8 mouse cellular contexts compared by ENCODE assay signal in the genomic region with DNA sequence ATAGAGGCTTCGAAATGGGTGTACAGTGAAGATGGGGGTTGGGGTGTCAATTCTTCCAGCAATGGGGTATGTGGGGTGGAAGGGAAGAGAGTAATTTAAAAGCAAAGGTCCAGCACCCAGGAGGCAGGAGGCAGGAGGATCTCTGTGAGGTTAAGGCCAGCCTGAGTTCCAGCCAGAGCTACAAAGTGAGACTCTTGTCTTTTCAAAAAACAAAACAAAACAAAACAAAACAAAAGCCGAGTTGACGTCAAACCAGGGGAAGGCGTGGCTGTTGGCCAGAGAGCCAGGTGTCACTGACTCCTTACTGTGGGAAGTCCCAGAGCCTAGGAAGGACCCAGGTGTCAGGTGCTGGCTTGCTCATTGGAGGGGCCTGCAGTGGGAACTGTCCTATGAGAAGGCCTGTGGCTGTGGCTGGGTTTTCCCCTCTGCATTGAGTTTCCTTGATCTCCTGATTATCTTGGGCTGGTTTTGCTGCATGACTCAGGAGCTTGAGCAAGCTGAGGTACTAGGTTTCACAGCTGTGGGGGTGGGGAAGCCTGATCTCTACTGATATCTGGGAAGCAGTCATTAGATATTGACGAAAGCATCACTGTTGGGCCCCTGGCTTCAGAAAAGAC. TPM values are rescaled to one million over a fixed set of nuclear protein-coding genes. Genes with fewer than 3 reads are reported as not detected.
DNase-seq lines count a peak whose midpoint lies in the region; ATAC-seq and TF ChIP-seq lines count a peak whose summit lies in the region.

No protein-coding gene starts in this region.

- no peak for TF ChIP-seq CTCF in cerebellum, adult 2 months (IDR thresholded peaks at IDR 0.05; ENCODE audit: borderline replicate concordance, insufficient read depth, low read depth, low read length)

- H3K36me3 ChIP-seq in heart, embryonic 12.5 days = no peaks in the 10 kb centered on the region
- no peaks in the 10 kb centered on the region for H3K36me3 ChIP-seq in limb, embryonic 14.5 days (ENCODE audit: control insufficient read depth, insufficient read depth, low read length)

- no peak for ATAC-seq in heart, embryonic 12.5 days (ENCODE audit: insufficient number of reproducible peaks, low FRiP score)
- no peak for ATAC-seq in limb, embryonic 14.5 days (ENCODE audit: low FRiP score, low read depth)

- no peak overlapping the region for H3K4me2 ChIP-seq in heart, embryonic 12.5 days
- no peak overlapping the region for H3K4me2 ChIP-seq in limb, embryonic 14.5 days (replicated peaks; ENCODE audit: low read depth, low read length, severe bottlenecking)

- peaks cover 46% of the 10 kb centered on the region for H3K4me1 ChIP-seq in heart, embryonic 12.5 days (replicated peaks)
- H3K4me1 ChIP-seq in limb, embryonic 14.5 days (ENCODE audit: control insufficient read depth, insufficient read depth, low read length) = peaks cover 33% of the 10 kb centered on the region
- no peaks in the 10 kb centered on the region for H3K4me1 ChIP-seq in cerebellum, adult 2 months (ENCODE audit: control insufficient read depth, insufficient read depth, low read length)

- TF ChIP-seq POLR2A in limb, embryonic 14.5 days (IDR thresholded peaks at IDR 0.05; ENCODE audit: borderline replicate concordance, extremely low read depth, insufficient read depth, insufficient read length) = no peak
- TF ChIP-seq POLR2A in cerebellum, adult 2 months (IDR thresholded peaks at IDR 0.05; ENCODE audit: borderline replicate concordance, insufficient read depth, low read length) = no peak

- no peak overlapping the region for H3K4me3 ChIP-seq in heart, embryonic 12.5 days
- no peak overlapping the region for H3K4me3 ChIP-seq in limb, embryonic 14.5 days (replicated peaks; ENCODE audit: low read length)
- H3K4me3 ChIP-seq in cerebellum, adult 2 months (replicated peaks; ENCODE audit: insufficient read depth, low read depth, low read length) = no peak overlapping the region

- H3K27me3 ChIP-seq in heart, embryonic 12.5 days (replicated peaks) = no peaks in the 10 kb centered on the region
- no peaks in the 10 kb centered on the region for H3K27me3 ChIP-seq in limb, embryonic 14.5 days (ENCODE audit: control insufficient read depth, insufficient read depth, low read length)
- H3K27me3 ChIP-seq in cerebellum, adult 2 months (ENCODE audit: control insufficient read depth, insufficient read depth, low read length) = no peaks in the 10 kb centered on the region

- DNase-seq in heart, adult 9 months (ENCODE audit: low spot score in 2 of 2) = no peak
- peak; percentile 67 for DNase-seq in WW6 (ENCODE audit: low read depth, low spot score)
- DNase-seq in limb, embryonic 14.5 days (ENCODE audit: low spot score) = peak; percentile 29
- peak; percentile 53 to 58 for DNase-seq in spleen, postnatal 36 days (ENCODE audit: low spot score in 2 of 2)
- no peak for DNase-seq in left cerebral cortex, adult 9 months (ENCODE audit: low spot score in 2 of 2)
- DNase-seq in cerebellum, adult 2 months = no peak
- no peak for DNase-seq in layer of hippocampus, adult 9-10 months (ENCODE audit: low spot score)

- 63% methylated on average over 5 of the region's 5 CpGs for WGBS in heart, embryonic 12.5 days
- WGBS in limb, embryonic 14.5 days = 70% methylated on average over 5 of the region's 5 CpGs
- 67% methylated on average over 5 of the region's 5 CpGs for WGBS in cerebellum, adult 2 months

- H3K9me3 ChIP-seq in heart, embryonic 12.5 days (replicated peaks) = no peaks in the 10 kb centered on the region
- no peaks in the 10 kb centered on the region for H3K9me3 ChIP-seq in limb, embryonic 14.5 days (ENCODE audit: control insufficient read depth, low read length)

- H3K9ac ChIP-seq in heart, embryonic 12.5 days = 0 out of 2 replicates have a peak overlapping the region, but pooled peaks have one; percentile 9
- H3K9ac ChIP-seq in limb, embryonic 14.5 days (ENCODE audit: low read depth, low read length, severe bottlenecking) = no peak overlapping the region

- no peak overlapping the region for H3K27ac ChIP-seq in heart, embryonic 12.5 days (ENCODE audit: poor library complexity, severe bottlenecking)
- H3K27ac ChIP-seq in limb, embryonic 14.5 days (replicated peaks; ENCODE audit: low read depth, low read length) = 0 out of 2 replicates have a peak overlapping the region, but pooled peaks have one; percentile 5
- H3K27ac ChIP-seq in cerebellum, adult 2 months (ENCODE audit: insufficient read depth, low read length) = no peak overlapping the region

RNA-seq across cellular contexts. Expression of a gene that starts 17.2 kb away (rescaled TPM):
- polyA plus RNA-seq in heart, embryonic 12.5 days (2016; fragmentation: Nextera tagmentation; extraction: Ambion mirVana) = 372 and 428 TPM in 2 replicates
- polyA plus RNA-seq in limb, embryonic 14.5 days (2012; rRNA removed) = 106 and 111 TPM in 2 replicates
- 296 and 311 TPM in 2 replicates for polyA plus RNA-seq in limb, embryonic 14.5 days (2014; fragmentation: Nextera tagmentation; extraction: Ambion mirVana)
- 62.8 and 66.3 TPM in 2 replicates for polyA plus RNA-seq in cerebellum, adult 2 months (2012; rRNA removed)

RNA-seq across cellular contexts. Expression of a gene that starts 51.7 kb away (rescaled TPM):
- 106 and 108 TPM in 2 replicates for polyA plus RNA-seq in heart, embryonic 12.5 days (2016; fragmentation: Nextera tagmentation; extraction: Ambion mirVana)
- polyA plus RNA-seq in limb, embryonic 14.5 days (2012; rRNA removed) = 96.6 and 97.6 TPM in 2 replicates
- polyA plus RNA-seq in limb, embryonic 14.5 days (2014; fragmentation: Nextera tagmentation; extraction: Ambion mirVana) = 107 and 122 TPM in 2 replicates
- polyA plus RNA-seq in cerebellum, adult 2 months (2012; rRNA removed) = 42.0 and 42.5 TPM in 2 replicates

Comparison
In these comparisons a context has a peak if more than half of its experiments do, and no peak if none do; other contexts are left out.
1. DNase-seq: peak in WW6 (single experiment), limb, embryonic 14.5 days (single experiment) and spleen, postnatal 36 days (2 of 2); none in heart, adult 9 months (0 of 2), left cerebral cortex, adult 9 months (0 of 2), cerebellum, adult 2 months (0 of 2) and layer of hippocampus, adult 9-10 months (single experiment).